Mouse (Mus musculus): ENCODE measurements around the gene Ddx21.

Gene Ddx21

DNA sequence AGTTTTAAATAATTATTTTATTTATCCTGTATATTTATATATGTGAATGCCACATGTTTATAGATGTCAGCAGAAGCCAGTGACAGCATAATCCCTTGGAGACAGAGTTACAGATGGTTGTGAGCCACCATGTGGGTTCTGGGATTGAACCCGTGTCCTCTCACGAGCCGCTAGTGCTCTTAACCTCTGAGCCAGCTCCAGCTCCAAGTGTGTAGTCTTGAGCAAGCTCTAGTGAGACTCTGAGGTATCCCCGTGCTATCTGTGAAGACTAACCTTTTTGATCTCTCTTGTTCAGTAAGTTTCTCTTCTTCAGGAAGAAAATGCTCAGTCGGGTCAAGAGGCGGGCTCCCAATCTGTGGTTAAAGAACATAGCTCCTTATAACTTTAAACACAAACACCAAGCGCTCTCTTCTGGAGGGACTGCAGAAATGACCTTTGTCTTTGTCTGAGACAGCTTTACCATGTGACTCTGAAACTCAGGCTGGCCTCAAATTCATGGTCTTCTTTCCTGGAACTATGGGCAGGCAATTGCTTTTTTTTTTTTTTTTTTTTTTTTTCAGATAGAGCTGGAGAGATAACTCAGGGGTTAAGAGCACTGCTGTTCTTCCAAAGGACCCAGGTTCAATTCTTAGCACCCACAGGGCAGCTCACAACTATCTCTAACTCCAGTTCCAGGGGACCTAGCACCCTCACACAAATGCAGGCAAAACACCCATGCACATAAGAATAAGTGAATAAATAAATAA lies 31.8 kb downstream of the Ddx21 start:
- intact Hi-C loops (cut with DNase I): no loop called here

DNA sequence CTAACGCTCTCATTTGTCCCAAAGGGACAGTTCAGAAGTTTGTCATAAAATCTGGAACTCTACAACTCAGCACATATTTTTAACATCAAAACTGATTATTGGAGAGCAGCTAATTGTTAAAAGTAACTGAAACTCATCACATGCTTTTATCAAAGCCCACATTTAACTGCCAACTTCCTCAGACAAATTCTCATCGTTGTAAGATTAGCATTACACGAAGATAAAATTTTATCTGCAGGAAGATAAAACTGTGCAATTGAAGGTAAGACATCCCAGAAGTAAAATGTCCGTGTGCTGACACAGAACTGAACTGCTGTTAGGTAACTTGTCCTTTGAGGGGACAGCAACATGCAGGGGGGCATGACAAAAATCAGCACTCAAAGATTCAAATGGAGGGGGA lies 33.2 kb downstream of the Ddx21 start:
- intact Hi-C loops (cut with DNase I): no loop called here

DNA sequence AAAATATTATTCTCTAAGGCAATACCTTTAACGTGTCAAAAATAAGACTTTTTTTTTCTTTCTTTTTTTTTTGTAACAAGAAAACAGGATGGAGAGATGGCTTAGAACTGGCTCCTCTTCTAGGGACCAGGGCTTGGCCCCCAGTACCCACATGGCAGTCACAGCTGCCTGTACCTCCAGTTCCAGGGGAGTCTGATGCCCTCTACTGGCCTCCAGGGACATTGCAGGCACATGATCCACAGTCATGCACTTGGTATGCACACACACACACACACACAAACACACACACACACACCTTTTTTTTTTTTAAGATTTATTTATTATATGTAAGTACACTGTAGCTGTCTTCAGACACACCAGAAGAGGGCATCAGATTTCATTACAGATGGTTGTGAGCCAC lies 44.3 kb downstream of the Ddx21 start:
- intact Hi-C loops (cut with DNase I): no loop called here

DNA sequence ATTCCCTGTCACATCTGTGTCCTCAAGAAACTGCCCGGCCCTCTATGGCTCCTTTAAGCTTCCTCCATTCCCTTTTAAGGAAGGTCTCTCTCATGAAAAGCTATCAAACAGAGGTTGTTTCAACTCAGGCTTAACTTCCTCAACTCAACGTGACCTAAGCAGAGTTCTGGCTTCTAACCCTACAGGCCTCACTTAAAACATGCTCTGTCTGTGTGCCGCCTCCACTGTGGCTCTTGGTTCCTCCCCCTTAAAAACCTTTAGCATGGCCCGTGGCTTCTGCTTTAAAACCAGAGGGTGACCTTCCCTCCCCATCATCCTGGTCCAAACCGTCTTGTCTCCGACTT lies 45.6 kb downstream of the Ddx21 start:
- intact Hi-C loops (cut with DNase I): no loop called here

DNA sequence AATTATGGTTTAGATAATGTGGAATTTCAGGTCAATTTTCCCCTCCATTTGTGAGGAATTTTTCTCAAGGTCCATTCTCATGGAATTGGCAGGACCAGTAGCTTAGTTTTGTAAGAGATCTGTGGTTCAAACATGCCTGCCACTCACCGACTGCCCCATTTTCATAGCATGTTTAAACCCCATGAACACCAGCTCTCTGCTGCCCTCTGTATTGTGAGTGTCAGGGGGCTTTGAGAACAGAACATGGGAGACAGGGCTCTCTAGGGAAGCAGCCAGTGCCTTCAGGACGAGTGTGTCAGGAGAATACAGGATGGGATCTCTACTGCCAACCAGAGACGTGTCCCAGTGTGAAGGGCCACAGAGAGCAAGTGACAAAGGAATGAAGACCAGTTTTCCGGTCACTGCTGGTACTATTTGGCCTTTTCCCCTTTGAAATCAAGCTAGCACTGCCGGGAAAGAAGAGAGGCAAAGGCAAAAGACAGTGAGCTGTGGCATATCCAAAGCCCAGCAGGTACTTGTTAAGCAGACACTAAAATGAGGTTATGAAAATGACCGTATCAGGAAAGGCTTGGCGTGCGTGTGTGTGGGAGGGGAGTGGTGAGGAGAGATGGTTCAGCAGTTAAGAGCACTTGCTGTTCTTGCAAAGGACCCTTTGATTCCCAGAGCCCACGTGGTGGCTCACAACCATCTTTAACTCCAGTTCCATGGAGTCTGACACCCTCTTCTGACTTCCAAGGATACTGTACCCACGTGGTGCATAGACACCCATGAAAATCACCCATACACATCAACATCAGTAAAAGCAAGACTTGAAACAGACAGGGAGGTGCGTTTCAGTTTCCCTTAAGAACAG lies 46.1 kb downstream of the Ddx21 start:
- intact Hi-C loops (cut with DNase I): no loop called here

DNA sequence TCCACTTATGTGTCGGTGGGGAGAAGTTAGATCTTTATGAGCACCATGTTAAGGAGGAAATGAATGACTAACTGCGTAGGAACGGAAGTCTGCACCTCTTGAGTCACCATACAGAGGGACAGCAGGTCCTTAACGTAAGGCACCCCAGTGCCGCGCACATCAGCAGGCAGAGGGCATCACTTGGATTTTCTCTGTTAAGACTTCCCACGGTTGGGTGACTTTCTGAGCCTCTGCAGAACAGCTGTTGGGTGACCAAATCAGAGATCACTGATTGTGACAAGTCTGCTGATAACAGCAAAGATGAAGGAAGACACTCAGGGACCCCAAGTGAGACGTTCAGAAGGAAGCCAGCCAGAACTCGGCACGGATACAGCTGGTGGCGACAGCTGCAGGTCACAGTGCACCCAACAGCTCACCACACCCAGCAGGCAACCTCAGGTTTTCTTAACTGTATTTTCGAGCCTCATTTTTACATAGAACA lies 48.4 kb downstream of the Ddx21 start:
- intact Hi-C loops (cut with DNase I): loop anchor here (1.0 kb wide), 1 partner anchor 56 kb away; no protein-coding TSS in a partner anchor

DNA sequence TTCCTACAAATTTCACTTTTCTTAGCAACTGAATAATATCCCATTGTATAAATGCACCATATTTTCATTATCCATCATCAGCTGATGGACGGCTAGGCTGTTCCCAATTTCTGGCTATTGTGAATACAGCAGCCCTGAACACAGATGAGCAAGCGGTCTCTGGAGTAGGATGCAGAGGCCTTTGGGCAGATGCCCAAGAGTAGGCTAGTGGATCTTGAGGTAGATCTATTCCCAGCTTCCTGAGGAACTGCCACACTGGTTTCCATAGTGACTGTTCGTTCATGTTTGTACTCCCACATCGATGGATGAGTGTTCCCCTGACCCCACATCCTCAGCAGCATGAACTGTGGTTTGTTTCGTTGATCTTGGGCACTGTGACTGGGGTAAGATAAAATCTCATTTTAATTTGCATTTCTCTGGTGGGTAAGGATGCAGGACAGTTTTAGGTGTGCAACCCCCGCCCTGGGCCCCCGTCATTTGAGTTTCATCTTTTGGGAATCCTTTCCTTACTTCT lies 51.2 kb downstream of the Ddx21 start:
- intact Hi-C loops (cut with DNase I): no loop called here

DNA sequence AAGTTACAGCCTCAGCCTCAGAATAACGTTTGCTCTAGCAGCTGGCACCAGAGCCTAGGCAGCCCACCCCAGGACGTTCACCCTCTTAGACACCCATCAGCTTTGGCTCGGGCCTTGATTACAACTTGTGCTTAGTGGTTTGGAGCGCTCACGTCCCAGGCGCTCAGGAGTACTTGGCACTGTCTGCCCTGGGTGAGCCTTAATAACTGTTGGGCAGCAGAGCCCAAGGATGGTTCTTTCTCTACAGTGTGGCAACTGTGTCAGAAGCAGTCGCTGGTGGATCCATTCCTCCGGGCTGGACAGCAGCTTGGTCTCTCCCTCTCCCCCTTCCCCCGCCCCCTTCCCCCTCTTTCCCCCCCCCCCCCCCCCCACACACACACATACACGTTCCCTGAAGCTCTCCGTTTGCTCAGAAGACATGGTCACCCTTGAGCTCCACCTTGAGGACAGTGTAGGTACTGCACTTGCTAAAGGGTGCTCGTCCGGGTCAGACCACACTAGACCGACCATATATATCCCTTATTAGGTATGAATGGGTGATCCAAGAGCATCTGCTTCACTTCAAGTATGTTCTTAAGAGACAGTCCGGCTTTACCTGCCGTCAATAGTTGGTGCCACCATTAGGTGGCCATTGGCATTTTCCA lies 52.4 kb downstream of the Ddx21 start:
- intact Hi-C loops (cut with DNase I): loop anchor here (2.0 kb wide), 1 partner anchor 49 kb away; no protein-coding TSS in a partner anchor

DNA sequence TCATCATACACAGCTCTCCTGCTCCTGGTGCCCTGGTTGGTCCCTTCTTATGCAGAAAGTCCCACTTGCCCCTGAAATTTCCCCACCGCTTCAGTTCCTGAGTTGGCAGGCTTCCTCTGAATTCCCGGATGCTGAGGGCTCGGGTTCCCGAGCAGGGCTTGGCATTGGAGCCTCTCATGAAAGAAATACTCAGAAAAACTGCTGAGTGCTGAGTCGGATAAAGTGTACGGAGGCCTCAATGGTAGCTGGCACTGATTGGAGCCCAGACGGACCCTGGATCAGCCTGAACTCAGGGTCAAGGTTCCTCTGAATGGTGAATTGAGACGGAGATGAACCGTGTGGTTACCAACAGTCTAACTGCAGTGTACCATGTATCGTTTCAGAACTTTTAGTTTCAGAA lies 55.6 kb downstream of the Ddx21 start:
- intact Hi-C loops (cut with DNase I): no loop called here

DNA sequence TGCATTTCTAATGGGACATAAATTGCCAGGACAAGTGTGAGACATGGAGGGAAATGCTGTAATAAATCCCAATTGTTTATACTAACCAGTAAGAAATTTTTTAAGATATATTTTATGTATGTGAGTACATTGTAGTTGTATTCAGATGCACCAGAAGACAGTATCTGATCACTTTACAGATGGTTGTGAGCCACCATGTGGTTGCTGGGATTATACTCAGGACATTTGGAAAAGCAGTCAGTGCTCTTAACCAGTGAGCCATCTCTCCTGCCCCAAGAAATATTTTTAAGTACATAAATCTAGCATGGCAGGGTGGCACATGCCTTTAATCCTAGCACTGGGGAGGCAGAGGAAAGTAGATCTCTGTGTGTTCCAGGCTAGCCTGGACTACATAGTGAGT lies 56.3 kb downstream of the Ddx21 start:
- intact Hi-C loops (cut with DNase I): no loop called here

DNA sequence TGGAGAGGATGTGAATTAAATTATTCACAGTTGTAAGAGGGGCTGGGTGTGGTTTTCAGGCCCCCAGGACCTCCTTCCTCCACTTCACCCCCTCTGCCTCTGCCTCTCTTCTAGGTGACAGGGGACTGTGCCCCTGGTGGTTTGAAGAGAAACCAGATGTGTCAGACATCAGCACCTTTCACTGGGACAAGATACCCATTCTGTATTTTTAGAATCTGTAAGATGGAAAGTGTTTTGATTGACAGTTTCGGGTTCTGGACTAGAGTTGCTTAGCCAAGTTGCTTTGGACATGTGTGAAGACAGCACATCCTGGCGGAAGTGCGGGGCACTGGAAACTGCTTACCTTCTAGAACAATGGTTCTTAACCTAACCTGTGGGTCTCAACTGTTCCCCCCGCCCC lies 57.8 kb downstream of the Ddx21 start:
- intact Hi-C loops (cut with DNase I): no loop called here

DNA sequence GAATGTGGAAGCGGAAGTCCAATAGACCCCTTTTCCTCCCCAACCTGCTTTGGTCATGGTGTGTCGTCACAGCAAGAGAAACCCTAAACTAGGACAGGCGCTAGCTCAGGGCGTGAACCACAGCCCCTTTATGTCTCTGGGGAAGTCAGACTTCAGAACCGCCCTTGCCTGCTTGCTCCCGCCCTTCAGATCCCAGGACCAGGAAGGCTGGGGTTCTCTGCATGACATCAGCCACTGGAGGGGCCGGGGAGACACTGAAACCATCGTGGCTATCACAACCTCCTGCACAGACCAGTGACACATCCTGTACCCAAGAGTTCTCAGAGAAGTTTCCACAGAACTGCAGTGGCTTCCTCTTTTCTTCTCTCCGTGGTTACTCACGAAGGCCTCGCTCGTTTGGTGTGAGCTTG lies 58.7 kb downstream of the Ddx21 start:
- intact Hi-C loops (cut with DNase I): no loop called here

DNA sequence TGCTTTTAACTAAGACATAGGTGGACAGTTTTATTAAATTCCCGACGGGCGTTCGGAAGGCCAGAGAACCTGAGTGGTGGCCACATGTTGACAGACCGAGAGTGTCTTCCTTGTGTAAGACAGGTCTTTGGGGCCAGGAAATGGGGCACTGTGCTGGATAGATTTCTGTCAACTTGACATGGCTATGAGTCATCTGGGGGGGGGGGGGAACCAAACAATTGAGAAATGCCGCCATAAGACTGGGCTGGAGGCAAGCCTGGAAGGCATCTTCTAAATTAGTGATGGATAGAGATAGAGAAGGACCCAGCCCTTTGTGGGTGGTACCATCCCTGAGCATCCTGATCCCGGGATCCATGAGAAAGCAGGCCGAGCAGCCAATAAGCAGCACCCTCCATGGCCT lies 59.2 kb downstream of the Ddx21 start:
- intact Hi-C loops (cut with DNase I): no loop called here

DNA sequence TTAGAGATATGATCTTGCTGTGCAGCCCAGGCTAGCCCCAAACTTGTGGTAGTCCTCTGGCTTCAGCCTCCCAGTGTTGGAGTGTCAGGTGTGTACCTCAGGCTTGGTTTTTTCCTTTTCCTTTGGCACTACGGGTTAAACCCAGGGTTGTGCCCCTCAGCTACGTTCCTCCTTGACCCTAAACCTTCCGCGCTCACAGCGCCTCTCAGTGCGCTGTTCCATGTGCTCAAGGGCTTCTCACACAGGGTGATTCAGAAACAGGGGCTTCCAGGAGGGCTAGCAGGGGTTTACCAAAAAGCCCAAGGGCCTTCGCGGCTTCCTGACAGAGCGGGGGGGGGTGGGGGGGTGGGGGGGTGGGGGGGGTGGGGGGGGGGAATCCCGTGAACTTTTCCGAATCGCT lies 59.6 kb downstream of the Ddx21 start:
- intact Hi-C loops (cut with DNase I): no loop called here

DNA sequence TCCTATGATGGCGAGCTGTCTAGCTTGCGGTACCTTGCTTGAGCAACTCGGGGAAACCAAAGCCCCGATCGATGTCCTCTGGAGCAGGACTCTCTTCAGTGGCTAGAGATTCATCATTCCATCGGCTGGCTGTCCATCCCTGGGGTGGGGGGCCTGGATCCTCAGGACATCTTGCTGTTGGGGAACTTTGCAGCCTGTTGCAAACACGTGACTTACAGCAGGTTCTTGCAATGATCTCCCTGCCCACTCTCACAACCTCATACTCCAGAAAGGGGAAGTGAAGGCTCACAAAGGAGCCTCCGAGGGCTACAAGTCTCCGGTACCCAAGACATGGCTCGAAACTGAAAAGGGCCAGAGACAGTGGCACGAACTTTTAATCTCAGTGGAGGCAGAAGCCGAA lies 60.6 kb downstream of the Ddx21 start:
- intact Hi-C loops (cut with DNase I): no loop called here

DNA sequence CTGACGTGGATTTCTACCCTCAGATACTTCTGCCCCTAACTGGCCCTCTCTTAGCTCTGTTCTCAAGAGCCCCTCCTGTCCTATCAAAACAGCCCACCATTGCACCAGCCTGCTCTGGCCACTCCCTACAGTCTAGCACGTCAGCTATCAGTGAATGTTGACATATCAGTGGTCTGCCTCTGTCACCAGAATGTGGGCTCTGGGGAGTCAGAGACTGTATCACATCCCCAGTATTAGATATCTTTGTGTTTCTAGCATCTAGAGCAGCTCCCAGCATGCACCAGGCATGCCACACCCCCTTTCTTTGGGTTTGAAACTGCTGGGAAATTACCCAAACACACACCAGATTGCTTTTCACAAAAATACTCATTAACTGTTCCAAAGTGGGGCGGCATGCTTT lies 61.3 kb downstream of the Ddx21 start:
- intact Hi-C loops (cut with DNase I): no loop called here

DNA sequence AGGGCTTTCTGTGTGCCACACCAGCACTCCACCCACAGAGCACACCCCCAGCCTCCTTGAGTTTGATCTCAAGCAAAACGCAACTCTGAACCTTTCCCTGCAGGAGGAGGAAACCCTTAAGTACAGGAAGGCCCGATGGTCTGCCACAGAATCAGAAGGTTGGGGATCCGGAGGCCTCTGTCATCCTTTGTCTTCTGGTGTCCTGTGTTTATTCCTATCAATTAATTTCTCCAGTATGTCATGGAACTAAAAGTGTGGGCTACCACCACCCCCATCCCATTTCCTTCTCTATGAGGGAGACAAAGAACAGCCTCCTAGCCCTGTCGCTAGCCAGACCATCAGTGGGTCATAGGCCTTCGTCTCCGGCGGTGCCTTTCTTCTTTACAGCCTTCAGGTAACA lies 67.6 kb downstream of the Ddx21 start:
- intact Hi-C loops (cut with DNase I): no loop called here

DNA sequence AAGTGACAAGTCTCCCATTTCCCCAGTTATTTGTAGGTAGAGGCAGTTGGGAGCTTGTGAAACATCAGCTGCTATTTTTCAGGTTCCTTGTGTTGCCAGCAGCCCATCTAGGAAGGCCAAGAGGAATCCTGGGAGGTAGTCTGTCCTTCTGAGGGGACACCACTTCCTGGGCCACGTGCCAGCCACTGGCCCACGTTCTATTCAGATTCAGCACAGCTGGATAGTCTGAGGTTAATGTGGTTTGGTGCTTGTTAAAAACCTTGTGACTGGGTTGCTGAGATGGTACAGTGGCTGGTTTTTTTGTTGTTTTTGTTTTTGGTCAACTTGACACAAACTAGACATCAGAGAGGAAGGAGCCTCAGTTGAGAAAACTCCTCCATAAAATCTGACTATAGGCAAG lies 69.2 kb downstream of the Ddx21 start:
- intact Hi-C loops (cut with DNase I): no loop called here
